Mouse (Mus musculus) limb, embryonic 11.5 days (tissue): ENCODE measurements at regions not wholly inside any gene's neighbourhood (a gene's known extent, or its start where the extent isn't known, plus 50 kb on each side); places are given as distances from the start of the nearest gene placed in this dataset.

ENCODE experiments used
- ATAC-seq: fragments of 200-750 bp; cut with Nextera tagmentation; 2 replicates; pipeline ENCODE4 v1.8.0; 2017; ENCODE audit warnings: low read depth; ENCODE audit not compliant: insufficient number of reproducible peaks, low FRiP score, low TSS enrichment
- DNase-seq: peaks from one replicate; pipeline ENCODE4 v3.0.0-alpha.2; 2015; ENCODE audit warnings: low spot score
- H3K27ac ChIP-seq: fragments of 300-500 bp; sonication (generic); replicated peaks from 2 replicates; pipeline ENCODE4 v1.5.1; 2014; ENCODE audit warnings: low read depth, mild to moderate bottlenecking, low read length
- H3K27me3 ChIP-seq: fragments of 300-500 bp; sonication (generic); 2 replicates; pipeline ENCODE4 v1.6.1; 2014; ENCODE audit warnings: mild to moderate bottlenecking, low read length, mixed read lengths; ENCODE audit not compliant: control insufficient read depth, insufficient read depth
- H3K36me3 ChIP-seq: fragments of 300-500 bp; sonication (generic); 2 replicates; pipeline ENCODE4 v1.6.1; 2014; ENCODE audit warnings: mild to moderate bottlenecking, low read length, moderate library complexity, mixed read lengths; ENCODE audit not compliant: control insufficient read depth, insufficient read depth
- H3K4me1 ChIP-seq: fragments of 300-500 bp; sonication (generic); 2 replicates; pipeline ENCODE4 v1.6.1; 2014; ENCODE audit warnings: low read length, mixed read lengths; ENCODE audit not compliant: control insufficient read depth, insufficient read depth
- H3K4me2 ChIP-seq: fragments of 300-500 bp; sonication (generic); 2 replicates; pipeline ENCODE4 v1.6.1; 2014; ENCODE audit warnings: low read depth, mild to moderate bottlenecking, moderate library complexity; ENCODE audit not compliant: severe bottlenecking
- H3K4me3 ChIP-seq: fragments of 300-500 bp; sonication (generic); 2 replicates; pipeline ENCODE4 v1.5.1; 2014; ENCODE audit warnings: low read depth, low read length
- H3K9ac ChIP-seq: fragments of 300-500 bp; sonication (generic); 2 replicates; pipeline ENCODE4 v1.6.1; 2014; ENCODE audit warnings: mild to moderate bottlenecking, low read length
- H3K9me3 ChIP-seq: fragments of 300-500 bp; sonication (generic); 2 replicates; pipeline ENCODE4 v1.6.1; 2016; ENCODE audit warnings: low read length; ENCODE audit not compliant: control insufficient read depth
- WGBS: fragments of 180-500 bp; shearing (Covaris S2); extraction: QIAGEN DNeasy Blood & Tissue Kit; methylation state at CpG from one replicate; pipeline ENCODE4 v1.1.7; 2014; 5-methylcytosine and 5-hydroxymethylcytosine counted together

GRCm38 (mm10) chr15:25269345-25269996, 144.1 kb downstream of the Basp1 start:
- H3K9ac ChIP-seq: no peak overlapping the region
- DNase-seq (no peak), ATAC-seq (no peak)
- no peak overlapping the region for H3K27ac ChIP-seq
- H3K36me3 ChIP-seq: no peaks in the 10 kb centered on the region
- H3K4me2 ChIP-seq: no peak overlapping the region
- H3K4me3 ChIP-seq: no peak overlapping the region
- H3K9me3 ChIP-seq: no peaks in the 10 kb centered on the region
- WGBS: 59% methylated on average over 12 of the region's 12 CpGs
- H3K4me1 ChIP-seq: no peaks in the 10 kb centered on the region
- H3K27me3 ChIP-seq: no peaks in the 10 kb centered on the region

- Histone ChIP-seq H3K4me3 (no peak overlapping the region), H3K36me3 (no peaks in the 10 kb centered on the region), H3K9ac (no peak overlapping the region), H3K4me2 (no peak overlapping the region), H3K4me1 (no peaks in the 10 kb centered on the region), H3K27ac (no peak overlapping the region), H3K9me3 (no peaks in the 10 kb centered on the region), H3K27me3 (no peaks in the 10 kb centered on the region)
- WGBS: 74% methylated on average over 2 of the region's 2 CpGs
- ATAC-seq (no peak), DNase-seq (no peak)
These were observed 145.1 kb downstream of the Basp1 start for GRCm38 (mm10) chr15:25268436-25268835.

- H3K4me1 ChIP-seq: no peaks in the 10 kb centered on the region
- DNase-seq: no peak
- H3K27ac ChIP-seq: no peak overlapping the region
- H3K9me3 ChIP-seq: no peaks in the 10 kb centered on the region
- no peak overlapping the region for H3K9ac ChIP-seq
- 73% methylated on average over 3 of the region's 3 CpGs for WGBS
- no peaks in the 10 kb centered on the region for H3K27me3 ChIP-seq
- no peak for ATAC-seq
- H3K36me3 ChIP-seq: no peaks in the 10 kb centered on the region
- H3K4me3 ChIP-seq: no peak overlapping the region
- H3K4me2 ChIP-seq: no peak overlapping the region
These were observed 146.1 kb downstream of the Basp1 start for GRCm38 (mm10) chr15:25267509-25267908.

GRCm38 (mm10) chr15:25252648-25253567, 160.7 kb downstream of the Basp1 start:
- Histone ChIP-seq H3K27me3 (no peaks in the 10 kb centered on the region), H3K9me3 (no peaks in the 10 kb centered on the region), H3K27ac (no peak overlapping the region), H3K4me2 (no peak overlapping the region), H3K36me3 (no peaks in the 10 kb centered on the region), H3K9ac (no peak overlapping the region), H3K4me1 (no peaks in the 10 kb centered on the region), H3K4me3 (no peak overlapping the region)
- no peak for DNase-seq
- ATAC-seq: no peak
- 82% methylated on average over 13 of the region's 13 CpGs for WGBS

- whole genome bisulfite sequencing: 90% methylated on average over 8 of the region's 8 CpGs
These were observed 167.9 kb downstream of the Basp1 start for GRCm38 (mm10) chr15:25245631-25246030.

GRCm38 (mm10) chr15:25237665-25238664, 175.6 kb downstream of the Basp1 start:
- H3K4me2 ChIP-seq: no peak overlapping the region
- 66% methylated on average over 18 of the region's 18 CpGs for whole genome bisulfite sequencing
- H3K4me3 ChIP-seq: no peak overlapping the region
- ATAC-seq (no peak), DNase-seq (no peak)
- H3K27me3 ChIP-seq: no peaks in the 10 kb centered on the region
- no peaks in the 10 kb centered on the region for H3K4me1 ChIP-seq
- no peaks in the 10 kb centered on the region for H3K9me3 ChIP-seq
- no peak overlapping the region for H3K27ac ChIP-seq
- H3K9ac ChIP-seq: no peak overlapping the region
- no peaks in the 10 kb centered on the region for H3K36me3 ChIP-seq

More at GRCm38 (mm10) chr15:25245631-25246030, 167.9 kb downstream of the Basp1 start:
- no peaks in the 10 kb centered on the region for H3K4me1 ChIP-seq
- no peak overlapping the region for H3K9ac ChIP-seq
- no peaks in the 10 kb centered on the region for H3K36me3 ChIP-seq
- ATAC-seq (no peak), DNase-seq (no peak)
- H3K9me3 ChIP-seq: no peaks in the 10 kb centered on the region
- H3K27ac ChIP-seq: no peak overlapping the region
- H3K4me2 ChIP-seq: no peak overlapping the region
- H3K27me3 ChIP-seq: no peaks in the 10 kb centered on the region
- H3K4me3 ChIP-seq: no peak overlapping the region

GRCm38 (mm10) chr15:25236191-25236723, 177.3 kb downstream of the Basp1 start:
- Histone ChIP-seq H3K4me2 (no peak overlapping the region), H3K9me3 (no peaks in the 10 kb centered on the region), H3K36me3 (no peaks in the 10 kb centered on the region), H3K27me3 (no peaks in the 10 kb centered on the region), H3K27ac (no peak overlapping the region), H3K4me3 (no peak overlapping the region), H3K4me1 (no peaks in the 10 kb centered on the region), H3K9ac (no peak overlapping the region)
- no peak for DNase-seq
- 84% methylated on average over 6 of the region's 6 CpGs for WGBS
- no peak for ATAC-seq
